Mouse (Mus musculus): ENCODE results near the gene Cadm1. TPM values are rescaled to one million over a fixed set of nuclear protein-coding genes. Genes with fewer than 3 reads are reported as not detected.

Gene Cadm1
- polyA plus RNA-seq, 1 experiment from 2014 or later = 20.9 TPM

DNA sequence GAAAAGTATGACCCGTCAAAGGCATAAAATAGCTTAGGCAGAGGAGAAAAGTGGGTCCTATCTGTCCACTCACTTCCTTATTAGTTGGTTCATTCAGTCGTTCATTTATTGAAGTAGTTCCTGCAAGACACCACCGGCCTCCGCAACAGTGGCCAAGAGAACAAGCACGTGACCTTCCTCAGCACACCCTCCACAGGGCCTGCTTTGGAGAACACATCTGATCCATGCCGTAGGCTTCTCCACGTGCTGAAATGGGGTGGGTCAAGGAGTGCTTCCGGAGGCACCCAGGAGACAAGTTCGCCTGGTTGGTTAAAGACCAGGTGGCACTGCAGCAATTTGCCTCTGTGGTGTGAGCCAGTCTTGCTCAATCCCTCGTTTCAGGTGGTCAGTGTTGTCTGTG is 236.4 kb downstream of the Cadm1 start:
- no peak overlapping the region for H3K4me3 ChIP-seq (ENCODE audit: low read depth, low read length)
- no peaks in the 10 kb centered on the region for H3K4me1 ChIP-seq (replicated peaks; ENCODE audit: control insufficient read depth, insufficient read depth, low read length)
- no peaks in the 10 kb centered on the region for H3K9me3 ChIP-seq (ENCODE audit: control insufficient read depth)
- no peaks in the 10 kb centered on the region for H3K27me3 ChIP-seq (replicated peaks; ENCODE audit: control insufficient read depth, insufficient read depth, low read length)
- no peaks in the 10 kb centered on the region for H3K36me3 ChIP-seq (ENCODE audit: control insufficient read depth, insufficient read depth)
- H3K4me2 ChIP-seq (replicated peaks; ENCODE audit: low read depth) = no peak overlapping the region
- TF ChIP-seq CTCF (IDR thresholded peaks at IDR 0.05; ENCODE audit: low read depth) = no peak
- H3K27ac ChIP-seq (ENCODE audit: low read depth, low read length) = no peak overlapping the region
- no peak overlapping the region for H3K9ac ChIP-seq (ENCODE audit: low read depth, low read length)
- no peak for ATAC-seq
- WGBS = 39% methylated on average over 10 of the region's 10 CpGs

DNA sequence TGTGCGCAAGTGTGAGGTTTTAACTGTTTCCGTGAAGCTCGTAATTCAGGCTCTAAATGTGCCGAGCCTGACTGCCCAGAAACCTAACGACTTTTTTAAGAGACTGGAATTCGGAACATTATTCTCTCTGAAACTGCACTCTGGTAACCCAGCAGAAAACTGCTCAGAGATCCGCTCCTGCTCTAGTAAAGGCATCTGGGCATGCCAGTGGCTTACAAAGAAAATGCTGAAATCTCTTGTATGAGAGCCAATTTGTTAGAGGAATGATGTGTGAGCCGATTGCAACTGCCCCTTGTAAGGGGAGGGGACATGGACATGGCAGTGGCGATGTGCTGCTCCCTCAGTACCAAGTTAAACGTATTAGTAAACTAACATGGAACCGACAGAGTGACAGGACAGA is 240.9 kb downstream of the Cadm1 start:
- H3K4me1 ChIP-seq (replicated peaks; ENCODE audit: control insufficient read depth, insufficient read depth, low read length) = no peaks in the 10 kb centered on the region
- TF ChIP-seq CTCF (IDR thresholded peaks at IDR 0.05; ENCODE audit: low read depth) = no peak
- 53% methylated on average over 11 of the region's 11 CpGs for WGBS
- no peaks in the 10 kb centered on the region for H3K36me3 ChIP-seq (ENCODE audit: control insufficient read depth, insufficient read depth)
- no peaks in the 10 kb centered on the region for H3K9me3 ChIP-seq (ENCODE audit: control insufficient read depth)
- no peak overlapping the region for H3K4me3 ChIP-seq (ENCODE audit: low read depth, low read length)
- no peak for ATAC-seq
- H3K27me3 ChIP-seq (replicated peaks; ENCODE audit: control insufficient read depth, insufficient read depth, low read length) = no peaks in the 10 kb centered on the region
- H3K27ac ChIP-seq (ENCODE audit: low read depth, low read length) = no peak overlapping the region
- no peak overlapping the region for H3K9ac ChIP-seq (ENCODE audit: low read depth, low read length)
- H3K4me2 ChIP-seq (replicated peaks; ENCODE audit: low read depth) = no peak overlapping the region

DNA sequence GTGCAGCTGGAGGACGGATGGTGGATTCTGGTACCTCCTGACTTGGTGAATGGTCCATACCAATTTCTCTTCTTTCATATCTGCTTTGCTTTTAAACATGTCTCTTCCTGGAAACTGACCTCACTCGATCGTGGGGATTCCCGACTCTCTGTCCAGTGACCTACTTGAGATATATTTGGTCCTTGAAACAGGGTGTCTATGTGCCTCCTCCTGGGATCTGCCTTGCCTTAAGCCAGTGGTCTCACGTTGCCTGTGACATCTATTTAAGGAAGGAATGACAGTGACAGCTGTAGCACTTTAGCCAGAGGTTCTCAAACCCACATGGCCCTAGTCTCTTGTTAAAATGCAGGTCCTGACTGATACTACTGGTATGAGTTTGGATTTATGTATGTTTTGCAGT is 242.0 kb downstream of the Cadm1 start:
- Histone ChIP-seq H3K4me1 (replicated peaks; ENCODE audit: control insufficient read depth, insufficient read depth, low read length) (no peaks in the 10 kb centered on the region), H3K4me3 (ENCODE audit: low read depth, low read length) (no peak overlapping the region), H3K36me3 (ENCODE audit: control insufficient read depth, insufficient read depth) (no peaks in the 10 kb centered on the region), H3K27me3 (replicated peaks; ENCODE audit: control insufficient read depth, insufficient read depth, low read length) (no peaks in the 10 kb centered on the region), H3K9me3 (ENCODE audit: control insufficient read depth) (no peaks in the 10 kb centered on the region), H3K4me2 (replicated peaks; ENCODE audit: low read depth) (no peak overlapping the region), H3K9ac (ENCODE audit: low read depth, low read length) (no peak overlapping the region), H3K27ac (ENCODE audit: low read depth, low read length) (no peak overlapping the region)
- TF ChIP-seq CTCF (IDR thresholded peaks at IDR 0.05; ENCODE audit: low read depth) = no peak
- 55% methylated on average over 5 of the region's 5 CpGs for WGBS
- ATAC-seq = no peak

DNA sequence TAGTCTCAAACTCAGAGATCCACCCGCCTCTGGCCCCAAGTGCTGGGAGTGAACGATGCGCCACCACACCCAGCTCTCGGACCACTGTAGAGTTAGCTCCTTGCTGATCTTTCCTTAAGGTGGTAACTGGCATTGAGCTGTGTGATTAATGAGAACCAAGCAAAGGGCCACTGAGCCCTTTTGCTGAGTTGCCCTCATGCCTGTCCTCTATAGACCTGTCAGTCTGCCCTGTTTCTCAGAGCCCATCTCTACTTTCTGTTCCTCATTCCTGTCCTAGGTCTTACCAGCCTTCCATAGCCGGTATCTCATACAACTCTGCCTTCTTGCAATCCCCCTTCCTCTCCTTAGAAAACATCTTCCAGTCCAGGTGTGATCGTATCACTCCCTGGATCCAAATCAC is 242.8 kb downstream of the Cadm1 start:
- no peaks in the 10 kb centered on the region for H3K9me3 ChIP-seq (ENCODE audit: control insufficient read depth)
- no peak overlapping the region for H3K4me2 ChIP-seq (replicated peaks; ENCODE audit: low read depth)
- TF ChIP-seq CTCF (IDR thresholded peaks at IDR 0.05; ENCODE audit: low read depth) = no peak
- WGBS = 81% methylated on average over 6 of the region's 6 CpGs
- no peaks in the 10 kb centered on the region for H3K27me3 ChIP-seq (replicated peaks; ENCODE audit: control insufficient read depth, insufficient read depth, low read length)
- no peak for ATAC-seq
- H3K27ac ChIP-seq (ENCODE audit: low read depth, low read length) = no peak overlapping the region
- no peaks in the 10 kb centered on the region for H3K4me1 ChIP-seq (replicated peaks; ENCODE audit: control insufficient read depth, insufficient read depth, low read length)
- no peaks in the 10 kb centered on the region for H3K36me3 ChIP-seq (ENCODE audit: control insufficient read depth, insufficient read depth)
- H3K9ac ChIP-seq (ENCODE audit: low read depth, low read length) = no peak overlapping the region
- H3K4me3 ChIP-seq (ENCODE audit: low read depth, low read length) = no peak overlapping the region

DNA sequence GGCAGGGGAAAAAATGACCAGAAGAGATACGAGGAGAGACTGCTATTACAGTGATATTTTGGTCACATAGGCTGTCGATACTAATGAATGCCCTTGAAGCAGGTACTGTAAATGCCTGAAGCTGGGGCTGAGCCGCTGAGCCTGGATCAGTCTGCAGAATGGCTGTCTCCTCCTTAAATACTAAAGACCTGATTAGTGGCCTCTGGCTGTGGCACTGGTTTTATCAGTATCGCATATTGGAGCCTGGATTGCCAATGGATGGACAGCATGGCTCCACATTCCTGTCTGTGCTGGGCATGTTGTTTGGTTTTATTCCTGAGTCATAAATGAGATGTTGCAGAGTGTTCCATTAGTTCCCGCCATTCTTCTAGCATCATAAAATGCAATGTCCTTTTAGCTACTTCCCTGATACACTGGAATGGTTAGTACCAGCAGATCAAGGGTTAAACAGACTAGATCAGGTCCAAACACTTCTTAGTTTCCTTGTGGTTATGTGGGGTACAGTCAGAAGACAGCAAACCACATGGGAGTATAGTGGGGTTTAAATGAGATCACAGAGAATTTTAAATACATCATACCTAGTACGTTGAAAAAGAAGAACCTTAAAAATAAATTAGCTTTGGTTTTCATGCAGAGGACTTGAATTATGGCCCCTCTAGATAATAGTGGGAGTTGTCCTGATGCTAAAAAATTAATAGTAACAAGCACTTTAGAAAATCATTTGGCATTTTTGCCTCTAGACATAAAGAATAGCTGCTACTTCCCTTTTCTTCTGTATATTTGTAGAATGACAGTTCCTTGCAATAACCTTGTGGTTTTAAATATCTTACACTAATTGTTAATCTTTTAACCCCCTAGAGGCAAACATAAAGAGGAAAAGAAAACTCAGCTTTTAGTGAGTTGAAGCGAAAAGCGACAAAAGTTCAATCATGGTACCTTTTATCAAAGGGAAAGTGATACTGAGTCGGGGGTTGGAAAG is 247.3 kb downstream of the Cadm1 start:
- ATAC-seq = no peak
- H3K4me2 ChIP-seq (replicated peaks; ENCODE audit: low read depth) = no peak overlapping the region
- no peak overlapping the region for H3K27ac ChIP-seq (ENCODE audit: low read depth, low read length)
- H3K36me3 ChIP-seq (ENCODE audit: control insufficient read depth, insufficient read depth) = no peaks in the 10 kb centered on the region
- WGBS = 83% methylated on average over 9 of the region's 9 CpGs
- H3K4me3 ChIP-seq (ENCODE audit: low read depth, low read length) = no peak overlapping the region
- TF ChIP-seq CTCF (IDR thresholded peaks at IDR 0.05; ENCODE audit: low read depth) = no peak
- H3K4me1 ChIP-seq (replicated peaks; ENCODE audit: control insufficient read depth, insufficient read depth, low read length) = no peaks in the 10 kb centered on the region
- no peaks in the 10 kb centered on the region for H3K9me3 ChIP-seq (ENCODE audit: control insufficient read depth)
- no peak overlapping the region for H3K9ac ChIP-seq (ENCODE audit: low read depth, low read length)
- H3K27me3 ChIP-seq (replicated peaks; ENCODE audit: control insufficient read depth, insufficient read depth, low read length) = no peaks in the 10 kb centered on the region

DNA sequence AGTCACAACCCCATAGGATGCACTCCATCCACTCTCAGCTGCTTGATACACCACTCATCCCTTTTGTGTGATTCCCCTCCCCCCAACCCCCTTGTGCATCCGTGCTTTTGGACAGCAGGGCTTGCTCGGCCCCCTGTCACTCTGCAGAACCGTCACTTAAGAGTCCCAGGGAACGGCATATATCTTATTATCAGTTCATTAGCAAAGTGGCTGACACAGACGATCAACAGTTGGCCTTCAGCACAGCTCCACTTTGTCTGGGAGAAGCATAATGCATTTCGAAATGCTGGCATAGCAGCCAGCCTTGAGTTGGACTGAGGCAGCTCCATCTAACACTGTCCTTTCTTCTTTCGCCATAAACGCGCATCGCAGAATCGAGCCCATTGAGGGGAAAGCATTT is 248.5 kb downstream of the Cadm1 start:
- no peak overlapping the region for H3K9ac ChIP-seq (ENCODE audit: low read depth, low read length)
- no peaks in the 10 kb centered on the region for H3K27me3 ChIP-seq (replicated peaks; ENCODE audit: control insufficient read depth, insufficient read depth, low read length)
- H3K4me2 ChIP-seq (replicated peaks; ENCODE audit: low read depth) = no peak overlapping the region
- H3K4me1 ChIP-seq (replicated peaks; ENCODE audit: control insufficient read depth, insufficient read depth, low read length) = no peaks in the 10 kb centered on the region
- no peaks in the 10 kb centered on the region for H3K9me3 ChIP-seq (ENCODE audit: control insufficient read depth)
- WGBS = 72% methylated on average over 11 of the region's 11 CpGs
- no peak overlapping the region for H3K4me3 ChIP-seq (ENCODE audit: low read depth, low read length)
- H3K36me3 ChIP-seq (ENCODE audit: control insufficient read depth, insufficient read depth) = no peaks in the 10 kb centered on the region
- no peak overlapping the region for H3K27ac ChIP-seq (ENCODE audit: low read depth, low read length)
- no peak for ATAC-seq
- TF ChIP-seq CTCF (IDR thresholded peaks at IDR 0.05; ENCODE audit: low read depth) = no peak
